Mouse (Mus musculus): ENCODE measurements around the gene Vmn2r23. TPM values are rescaled to one million over a fixed set of nuclear protein-coding genes. Genes with fewer than 3 reads are reported as not detected.
A peak's percentile ranks its signal among the peaks of the same experiment; 100 is the strongest.
"Not testable (repeated sequence)": the region's sequence is repeated elsewhere in the genome, so short reads cannot be mapped to it uniquely, and the experiment has no call there.

Vmn2r23 gene
- total RNA-seq (2022), result not detected

DNA sequence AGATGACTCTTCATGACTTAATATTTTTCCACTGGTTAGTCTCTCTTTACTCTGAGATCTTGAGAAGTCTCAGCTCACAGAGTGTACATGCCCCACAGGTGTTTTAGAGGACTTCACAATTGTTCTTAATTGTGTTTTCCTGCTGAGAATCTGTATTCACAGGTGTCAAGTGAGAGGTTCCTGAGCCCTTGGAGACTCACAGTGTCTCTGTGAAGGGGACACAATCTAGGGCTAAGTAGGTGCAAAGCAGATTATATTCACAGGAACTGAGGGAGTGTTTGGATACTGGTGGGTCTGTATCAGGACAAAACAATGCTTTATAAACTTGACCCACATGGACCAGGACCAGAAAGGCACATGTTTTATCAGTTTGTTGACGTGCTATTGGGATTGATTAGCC, at the start of gene Vmn2r23:
TSS of gene Vmn2r23 (plus strand) at position 301 of the 400 bp plus-strand sequence.
- no peak for DNase-seq (ENCODE audit: low spot score in 2 of 2)

DNA sequence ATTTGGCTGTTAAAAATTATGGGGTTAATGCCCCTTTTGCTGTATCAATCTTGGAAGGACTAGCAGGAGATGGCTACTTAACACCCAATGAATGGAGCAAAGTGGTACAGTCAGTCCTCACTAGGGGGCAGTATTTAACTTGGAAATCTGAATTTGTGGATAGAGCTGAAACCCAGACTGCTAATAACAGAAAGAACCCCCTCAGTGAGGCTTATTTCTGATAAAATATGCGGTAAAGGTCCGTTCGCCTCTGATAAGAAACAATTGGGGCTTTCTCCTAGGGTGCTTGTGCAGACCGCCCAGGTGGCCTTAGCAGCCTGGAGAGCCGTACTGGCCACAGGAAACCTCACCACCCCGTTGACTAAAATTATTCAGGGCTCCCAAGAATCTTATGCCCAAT, 45.4 kb upstream of the Vmn2r23 start:
- peak in 1 of 2 experiments; percentile 11 for DNase-seq (ENCODE audit: low spot score in 2 of 2)

DNA sequence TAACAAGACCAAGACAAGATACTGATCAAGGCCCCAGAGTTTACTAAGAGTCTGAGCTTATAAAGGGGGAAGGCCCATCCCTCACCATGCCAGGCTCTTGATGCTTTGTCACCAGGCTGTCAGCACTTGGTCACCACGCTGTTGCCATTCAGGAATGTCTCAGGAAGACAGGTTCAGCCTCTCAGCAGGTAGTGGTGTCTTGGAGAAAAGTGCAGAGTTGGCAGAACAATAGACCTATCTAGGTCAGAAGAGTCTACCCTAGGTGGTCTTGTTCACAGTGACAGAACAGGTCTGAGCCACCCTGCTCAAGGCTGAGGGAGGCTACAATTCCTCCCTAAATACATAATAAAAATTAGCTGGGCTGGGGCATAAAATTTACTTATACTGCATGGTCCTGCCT, 5.8 kb upstream of the Vmn2r23 start:
- not testable (repeated sequence) for DNase-seq (ENCODE audit: low spot score in 2 of 2)

DNA sequence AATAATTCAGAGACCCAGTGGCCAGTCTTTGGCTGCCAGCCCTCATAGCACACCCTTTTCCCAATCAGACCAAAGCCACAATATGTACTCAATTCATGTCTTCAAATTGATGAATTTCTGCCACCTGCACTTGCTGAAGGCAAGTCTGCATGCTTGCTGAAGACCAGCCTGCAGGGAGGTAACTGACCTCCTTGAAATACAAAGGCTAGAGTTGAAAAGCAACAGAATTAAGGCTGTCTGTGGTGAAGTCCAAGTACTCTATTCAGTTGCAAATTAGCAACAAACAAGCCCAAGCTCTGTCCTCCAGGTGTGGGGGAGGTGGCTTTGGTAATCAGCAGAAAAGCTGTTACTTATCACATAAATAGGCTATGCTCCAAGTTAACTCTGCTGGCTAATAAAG, 5.3 kb upstream of the Vmn2r23 start:
- DNase-seq (ENCODE audit: low spot score in 2 of 2), result no peak

DNA sequence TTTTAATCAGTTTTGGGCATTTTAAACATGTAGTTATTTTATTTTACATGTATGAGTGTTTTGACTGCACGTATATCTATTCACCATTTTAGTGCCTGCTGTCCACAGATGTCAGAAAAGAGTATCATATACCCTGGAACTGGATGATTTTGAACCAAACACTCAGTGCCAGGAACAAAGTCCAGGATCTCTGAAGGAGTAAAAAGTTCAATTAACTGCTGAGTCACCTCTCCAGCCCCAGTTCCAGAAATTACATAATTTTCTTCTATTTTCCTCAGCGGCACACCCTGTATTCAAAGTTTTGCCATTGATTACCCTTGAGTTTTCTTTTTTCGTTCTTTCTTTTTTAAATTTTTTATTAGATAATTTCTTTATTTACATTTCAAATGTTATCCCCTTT, 67.6 kb downstream of the Vmn2r23 start:
- DNase-seq (ENCODE audit: low spot score in 2 of 2), result no peak

DNA sequence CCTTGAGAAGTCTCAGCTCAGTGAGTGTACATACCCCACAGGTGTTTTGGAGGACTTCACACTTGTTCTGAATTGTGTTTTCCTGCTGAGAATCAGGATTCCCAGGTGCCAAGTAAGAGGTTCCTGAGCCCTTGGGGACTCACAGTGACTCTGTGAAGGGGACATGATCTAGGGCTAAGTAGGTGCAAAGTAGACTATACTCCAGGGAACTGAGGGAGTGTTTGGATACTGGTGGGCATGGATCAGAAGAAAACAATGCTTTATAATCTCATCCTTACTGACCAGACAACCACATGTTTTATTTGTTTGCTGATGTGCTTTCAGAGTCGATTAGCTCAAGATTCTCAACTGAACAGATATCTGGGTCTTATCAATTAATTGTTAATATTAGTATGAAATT, 76.1 kb downstream of the Vmn2r23 start, which contains the start of gene Vmn2r24:
TSS of gene Vmn2r24 (plus strand) at position 301 of the 400 bp plus-strand sequence.
- no peak for DNase-seq (ENCODE audit: low spot score in 2 of 2)

DNA sequence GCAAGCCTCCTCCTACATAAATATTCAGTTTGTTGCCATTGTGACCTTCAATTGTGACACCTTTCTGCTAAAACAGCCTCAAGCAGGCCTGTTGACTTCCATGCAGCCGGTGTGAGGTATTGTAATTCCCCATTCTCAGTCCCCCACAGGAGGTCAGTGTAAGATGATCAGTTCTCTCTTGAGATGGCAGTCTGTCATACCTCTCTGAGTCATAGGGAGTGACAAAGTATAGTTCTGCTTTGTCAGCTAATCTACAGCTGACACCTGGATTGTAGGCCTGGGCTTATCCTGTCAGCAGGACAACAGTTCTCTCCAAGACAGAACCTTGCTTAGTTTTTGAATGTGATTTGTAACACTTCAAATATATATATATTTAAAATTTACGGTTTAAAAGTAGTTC, 82.4 kb downstream of the Vmn2r23 start:
- no peak for DNase-seq (ENCODE audit: low spot score in 2 of 2)

DNA sequence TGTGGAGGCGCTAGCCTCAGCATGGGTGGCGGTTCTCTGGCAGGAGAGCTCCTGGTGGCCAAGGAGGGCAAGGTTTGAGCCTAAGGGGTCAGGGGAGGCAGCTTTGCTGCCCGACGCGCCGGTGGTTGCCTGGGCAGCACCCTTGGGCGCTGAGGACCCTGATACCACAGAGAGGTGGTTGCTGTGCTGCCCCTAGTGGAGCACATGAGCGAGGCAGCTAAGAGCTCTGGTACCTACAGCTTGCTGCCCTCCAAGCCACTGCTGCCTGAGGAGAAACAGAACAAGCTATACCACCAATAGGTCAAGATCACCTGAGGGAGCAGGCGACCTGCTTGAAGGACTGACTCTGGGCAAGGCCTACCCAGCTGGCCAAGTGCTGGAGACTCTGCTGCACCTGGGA, 91.3 kb downstream of the Vmn2r23 start:
- no peak for DNase-seq (ENCODE audit: low spot score in 2 of 2)

Other genes starting within 250 kb of the Vmn2r23 start
- not detected for gene Vmn2r21, start 169.3 kb upstream of the Vmn2r23 start, total RNA-seq (2022)
- gene Vmn2r22, start 51.9 kb upstream of the Vmn2r23 start, total RNA-seq (2022), result not detected
- gene Vmn2r24, start 76.2 kb downstream of the Vmn2r23 start, total RNA-seq (2022), result under 1 TPM in 2 of 4 experiments, not detected in 2; 0.02 TPM
- not detected for gene Vmn2r25, start 150.8 kb downstream of the Vmn2r23 start, total RNA-seq (2022)

All from layer of hippocampus, adult 8-10 months (tissue).